Mouse (Mus musculus) stomach, postnatal 0 days (tissue): ENCODE data around the gene Egfem1.

Experiments used
- CTCF ChIP-seq: IDR thresholded peaks from 2 replicates; pipeline ENCODE4 v1.5.1; 2016; ENCODE audit warnings: antibody characterized with exemption, low read depth, mild to moderate bottlenecking, moderate library complexity
- EP300 ChIP-seq: optimal IDR thresholded peaks from 2 replicates; pipeline ENCODE3; 2016; ENCODE audit warnings: antibody characterized with exemption

DNA sequence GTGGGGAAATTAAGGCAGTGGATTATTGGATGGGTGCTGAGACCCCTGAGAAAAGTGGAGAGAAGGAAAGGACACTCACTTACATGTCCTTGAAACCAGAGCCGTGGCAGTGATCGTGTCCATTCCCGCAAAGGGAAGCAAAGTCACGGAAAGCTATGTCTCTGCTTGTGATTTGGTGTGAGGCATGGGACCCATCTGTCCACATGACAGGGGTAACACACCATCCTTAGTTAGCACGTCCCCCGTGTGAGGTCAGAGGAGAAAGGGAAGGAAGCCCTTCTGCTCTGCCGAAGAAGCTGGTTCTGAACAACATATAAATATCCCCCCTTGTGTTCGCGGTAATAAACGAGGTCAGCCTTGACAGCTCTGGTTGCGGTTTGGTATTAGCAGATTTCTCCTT lies 52.7 kb downstream of the Egfem1 start:
- no peak for TF ChIP-seq CTCF
- no peak for TF ChIP-seq EP300
